Mouse (Mus musculus): Measurements from ENCODE around the gene Elovl2. TPM values are rescaled to one million over a fixed set of nuclear protein-coding genes. Genes with fewer than 3 reads are reported as not detected.
A peak's percentile ranks its signal among the peaks of the same experiment; 100 is the strongest.
"Not testable (repeated sequence)": the region's sequence is repeated elsewhere in the genome, so short reads cannot be mapped to it uniquely, and the experiment has no call there.

Elovl2 gene
- polyA plus RNA-seq, 1 experiment from 2014 or later = 46.0 TPM

DNA sequence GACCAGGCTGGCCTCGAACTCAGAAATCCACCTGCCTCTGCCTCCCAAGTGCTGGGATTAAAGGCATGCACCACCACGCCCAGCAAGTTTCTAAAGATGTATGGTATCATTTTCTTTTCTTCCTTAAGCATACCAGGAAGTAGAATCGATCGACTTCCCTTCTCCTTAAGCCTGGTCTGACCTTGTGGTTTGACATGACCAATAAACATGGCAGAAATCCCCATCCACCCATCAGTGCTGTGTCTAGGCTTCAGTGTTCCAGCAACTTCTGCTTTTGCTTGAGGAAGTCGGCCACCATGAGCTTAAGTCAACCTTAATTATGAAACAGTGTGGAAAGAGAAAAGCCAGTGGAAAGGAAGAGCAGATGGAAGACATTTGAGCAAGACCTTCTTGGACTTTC is 10.1 kb upstream of the Elovl2 start:
- Histone ChIP-seq H3K27ac (no peak overlapping the region), H3K9me3 (no peaks in the 10 kb centered on the region), H3K36me3 (replicated peaks) (no peaks in the 10 kb centered on the region), H3K4me3 (no peak overlapping the region), H3K4me1 (no peaks in the 10 kb centered on the region), H3K27me3 (ENCODE audit: poor library complexity, severe bottlenecking) (no peaks in the 10 kb centered on the region)
- 84% methylated on average over 5 of the region's 5 CpGs for WGBS
- no peak for DNase-seq (ENCODE audit: extremely low spot score, low spot score)

DNA sequence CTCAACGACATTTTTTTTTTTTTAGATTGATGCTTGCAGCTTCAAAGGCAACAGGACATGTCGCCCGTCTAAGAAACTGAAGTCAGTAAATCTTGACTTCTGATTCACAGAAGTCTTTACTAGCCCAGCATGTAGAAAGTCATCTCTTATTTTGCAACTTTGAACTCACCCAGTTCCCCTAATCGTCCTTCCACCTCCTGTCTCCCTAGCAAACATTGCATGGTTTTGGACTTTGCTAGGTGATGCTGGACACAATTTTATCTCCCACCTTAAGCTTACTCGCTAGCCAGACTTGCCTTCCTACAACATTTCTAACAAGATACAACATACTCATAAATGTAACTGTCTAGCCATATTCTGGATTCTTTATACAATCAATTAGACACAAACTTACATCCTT is 7.9 kb upstream of the Elovl2 start:
- H3K27me3 ChIP-seq (ENCODE audit: poor library complexity, severe bottlenecking) = no peaks in the 10 kb centered on the region
- no peak overlapping the region for H3K4me3 ChIP-seq
- no peaks in the 10 kb centered on the region for H3K4me1 ChIP-seq
- 85% methylated on average over 5 of the region's 5 CpGs for WGBS
- DNase-seq (ENCODE audit: extremely low spot score, low spot score) = no peak
- peaks cover 8% of the 10 kb centered on the region; the same call in 1 of the 2 replicates for H3K9me3 ChIP-seq
- no peaks in the 10 kb centered on the region for H3K36me3 ChIP-seq (replicated peaks)
- H3K27ac ChIP-seq = no peak overlapping the region

DNA sequence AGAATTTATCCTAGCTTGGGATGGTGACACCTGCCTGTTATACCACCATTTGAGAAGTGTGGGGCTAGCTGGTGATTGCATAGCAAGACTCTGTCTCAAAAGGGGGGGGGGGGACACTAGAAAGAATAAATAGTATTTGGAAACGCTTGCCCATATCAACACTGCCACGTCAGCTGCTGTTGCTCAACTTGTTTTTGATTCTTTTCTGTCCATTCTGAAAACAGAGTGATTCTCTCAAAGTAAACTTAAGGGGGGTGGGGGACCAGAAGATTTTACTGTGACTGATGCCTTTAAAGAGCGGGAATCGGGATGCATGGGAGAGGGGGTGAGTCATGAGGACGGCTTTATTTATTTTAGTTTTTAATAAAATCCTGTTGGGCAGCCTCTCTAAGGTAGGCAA is 6.3 kb upstream of the Elovl2 start:
- Histone ChIP-seq H3K36me3 (replicated peaks) (no peaks in the 10 kb centered on the region), H3K4me3 (no peak overlapping the region), H3K9me3 (peaks cover 23% of the 10 kb centered on the region; the same call in 1 of the 2 replicates), H3K27me3 (ENCODE audit: poor library complexity, severe bottlenecking) (no peaks in the 10 kb centered on the region), H3K27ac (no peak overlapping the region), H3K4me1 (no peaks in the 10 kb centered on the region)
- no peak for DNase-seq (ENCODE audit: extremely low spot score, low spot score)
- WGBS = 90% methylated on average over 5 of the region's 5 CpGs

DNA sequence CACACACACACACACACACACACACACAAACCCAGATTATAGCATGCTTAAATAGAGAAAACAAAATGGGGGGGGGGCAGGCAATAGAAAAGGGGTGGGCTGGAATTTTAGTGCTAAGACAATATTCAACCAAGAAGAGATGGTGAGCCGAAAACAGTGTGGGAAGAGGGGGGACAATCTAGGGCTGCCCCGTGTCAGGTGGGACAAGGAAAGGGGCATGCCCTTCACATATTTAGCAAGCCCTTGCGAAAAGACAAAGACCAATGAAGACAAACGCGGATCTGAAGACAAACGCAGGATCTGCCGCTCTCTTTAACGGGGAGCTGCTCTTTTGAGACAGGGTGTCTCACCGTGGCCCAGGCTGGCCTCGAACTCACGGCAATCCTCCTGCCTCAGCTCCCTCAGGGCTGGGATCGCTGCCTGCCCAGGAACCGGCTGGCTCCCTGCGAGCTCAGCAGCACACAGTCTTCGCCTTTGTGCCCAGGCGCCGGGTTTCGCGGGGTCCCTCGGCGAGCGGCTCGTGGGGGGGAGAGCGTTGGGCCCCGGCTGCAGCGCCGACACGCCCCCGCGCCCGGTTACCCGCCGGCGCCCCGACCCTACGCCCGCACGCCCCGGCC is 410 bp downstream of the Elovl2 start:
- Histone ChIP-seq H3K4me1 (peaks cover 27% of the 10 kb centered on the region), H3K27me3 (ENCODE audit: poor library complexity, severe bottlenecking) (no peaks in the 10 kb centered on the region), H3K9me3 (peaks cover 34% of the 10 kb centered on the region), H3K4me3 (peak overlapping the region; percentile 78), H3K27ac (peak overlapping the region; percentile 94), H3K36me3 (replicated peaks) (no peaks in the 10 kb centered on the region)
- peak; percentile 64 for DNase-seq (ENCODE audit: extremely low spot score, low spot score)
- WGBS = 3% methylated on average over 34 of the region's 39 CpGs

DNA sequence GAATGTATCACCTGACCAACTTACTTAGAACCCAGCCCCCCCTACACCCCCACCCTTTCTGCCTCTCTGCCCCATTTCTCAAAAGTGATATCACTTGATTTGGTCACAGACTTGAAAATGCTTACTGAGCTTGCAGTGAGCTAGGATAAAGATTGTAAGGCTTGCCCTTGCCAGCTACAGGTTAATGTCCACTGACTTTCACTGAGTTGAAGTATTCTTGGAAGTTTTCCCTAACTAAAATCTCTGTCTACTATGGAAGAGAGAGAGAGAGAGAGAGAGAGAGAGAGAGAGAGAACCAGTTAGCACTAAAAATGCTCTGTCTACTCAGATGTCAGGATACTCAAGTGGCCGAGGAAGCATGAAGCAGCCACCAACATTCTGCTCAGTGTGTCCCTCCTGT is 1.1 kb downstream of the Elovl2 start:
- DNase-seq (ENCODE audit: extremely low spot score, low spot score) = no peak
- Histone ChIP-seq H3K4me1 (peaks cover 27% of the 10 kb centered on the region), H3K4me3 (peak overlapping the region; percentile 78)

DNA sequence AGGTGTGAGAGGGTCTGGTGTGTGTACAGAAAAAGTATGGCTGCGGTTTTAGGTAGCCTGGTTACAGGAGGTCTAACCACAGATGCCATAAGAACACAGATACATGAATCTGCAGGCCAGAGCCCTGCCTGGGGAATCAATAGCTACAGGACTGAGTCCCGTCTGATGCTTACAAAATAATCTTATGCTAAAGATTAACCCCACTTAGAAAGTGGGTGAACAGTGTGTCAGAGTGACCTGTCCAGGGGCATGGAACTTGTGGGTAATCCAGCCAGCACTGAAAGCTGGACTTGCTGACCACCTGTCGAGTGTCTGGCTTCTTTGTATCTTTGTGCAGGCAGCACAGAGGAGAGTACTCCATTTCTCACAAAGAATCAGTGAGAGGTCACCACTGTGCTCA is 4.0 kb downstream of the Elovl2 start:
- H3K27ac ChIP-seq = no peak overlapping the region
- no peak overlapping the region for H3K4me3 ChIP-seq
- WGBS = 72% methylated on average over 3 of the region's 3 CpGs
- DNase-seq (ENCODE audit: extremely low spot score, low spot score) = no peak
- H3K27me3 ChIP-seq (ENCODE audit: poor library complexity, severe bottlenecking) = no peaks in the 10 kb centered on the region
- H3K9me3 ChIP-seq = peaks cover 8% of the 10 kb centered on the region
- H3K4me1 ChIP-seq = peaks cover 31% of the 10 kb centered on the region
- H3K36me3 ChIP-seq (replicated peaks) = no peaks in the 10 kb centered on the region

More for the DNA sequence above, 1.1 kb downstream of the Elovl2 start:
- H3K27me3 ChIP-seq (ENCODE audit: poor library complexity, severe bottlenecking) = no peaks in the 10 kb centered on the region
- no peaks in the 10 kb centered on the region for H3K36me3 ChIP-seq (replicated peaks)
- H3K27ac ChIP-seq = 0 out of 2 replicates have a peak overlapping the region, but pooled peaks have one; percentile 94
- 60% methylated on average over 1 of the region's 1 CpGs for WGBS
- H3K9me3 ChIP-seq = peaks cover 34% of the 10 kb centered on the region

DNA sequence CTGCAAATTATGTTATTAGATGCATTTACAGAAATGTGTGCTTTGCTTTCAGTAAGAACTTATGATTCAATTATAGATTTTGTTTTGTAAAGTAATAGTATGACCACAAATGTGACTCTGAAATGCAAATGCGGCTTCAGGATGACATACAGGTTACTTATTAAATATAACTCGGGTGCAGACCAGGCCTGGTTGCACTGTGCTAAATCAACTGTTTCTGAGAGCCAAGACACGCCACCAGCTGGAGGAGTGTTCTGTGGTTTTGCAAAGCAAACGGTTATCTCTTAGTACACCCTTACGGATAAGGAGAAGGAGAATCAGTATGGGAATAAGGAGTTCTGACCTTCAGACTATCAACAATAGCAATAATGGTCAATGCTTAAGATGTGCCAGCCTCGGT is 4.5 kb downstream of the Elovl2 start:
- WGBS = 91% methylated on average over 6 of the region's 6 CpGs

DNA sequence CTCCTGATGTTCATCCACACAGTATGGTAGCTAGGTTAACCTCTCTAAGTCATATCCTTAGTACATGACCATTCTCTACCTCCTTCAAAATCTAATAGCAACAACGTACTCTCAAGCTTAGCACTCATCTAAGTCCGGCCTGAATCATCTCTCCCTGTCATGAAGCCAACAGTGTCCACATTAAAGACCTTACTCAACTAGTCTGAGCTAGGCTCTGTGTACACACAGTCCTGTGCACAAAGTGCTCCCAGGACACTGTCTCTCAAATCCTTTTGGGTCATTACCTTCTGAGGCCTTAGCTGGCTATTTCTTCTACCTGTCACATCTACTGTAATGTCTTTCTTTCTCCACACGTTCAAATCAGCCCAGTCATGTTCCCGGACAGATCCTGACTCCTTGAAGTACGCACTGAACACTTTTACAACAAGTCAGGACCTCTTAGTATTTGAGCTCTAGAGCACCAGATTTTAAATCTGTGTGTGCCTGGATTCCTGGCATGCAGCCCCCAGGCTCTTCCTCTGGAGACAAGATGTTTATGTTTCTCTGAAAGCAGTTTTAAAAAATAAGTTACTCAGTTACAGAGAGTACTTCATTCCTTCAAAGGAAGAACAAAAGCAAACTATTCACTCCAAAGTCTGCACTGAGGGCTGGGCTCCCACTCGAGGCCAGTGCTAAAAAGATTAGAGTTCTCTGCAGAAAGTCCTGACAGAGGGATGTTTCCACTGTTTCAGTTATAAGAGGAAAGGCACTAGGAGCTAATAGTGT is 7.5 kb downstream of the Elovl2 start:
- Histone ChIP-seq H3K27me3 (ENCODE audit: poor library complexity, severe bottlenecking) (no peaks in the 10 kb centered on the region), H3K36me3 (replicated peaks) (0 out of 2 replicates have a peak, but pooled peaks cover 2% of the 10 kb centered on the region), H3K4me1 (peaks cover 9% of the 10 kb centered on the region; the same call in 1 of the 2 replicates), H3K4me3 (no peak overlapping the region), H3K27ac (no peak overlapping the region), H3K9me3 (no peaks in the 10 kb centered on the region)
- DNase-seq (ENCODE audit: extremely low spot score, low spot score) = no peak
- WGBS = 81% methylated on average over 6 of the region's 6 CpGs

More for the DNA sequence above, 4.5 kb downstream of the Elovl2 start:
- Histone ChIP-seq H3K4me1 (peaks cover 31% of the 10 kb centered on the region), H3K9me3 (peaks cover 2% of the 10 kb centered on the region), H3K27me3 (ENCODE audit: poor library complexity, severe bottlenecking) (no peaks in the 10 kb centered on the region), H3K36me3 (replicated peaks) (no peaks in the 10 kb centered on the region), H3K27ac (no peak overlapping the region), H3K4me3 (no peak overlapping the region)
- no peak for DNase-seq (ENCODE audit: extremely low spot score, low spot score)

DNA sequence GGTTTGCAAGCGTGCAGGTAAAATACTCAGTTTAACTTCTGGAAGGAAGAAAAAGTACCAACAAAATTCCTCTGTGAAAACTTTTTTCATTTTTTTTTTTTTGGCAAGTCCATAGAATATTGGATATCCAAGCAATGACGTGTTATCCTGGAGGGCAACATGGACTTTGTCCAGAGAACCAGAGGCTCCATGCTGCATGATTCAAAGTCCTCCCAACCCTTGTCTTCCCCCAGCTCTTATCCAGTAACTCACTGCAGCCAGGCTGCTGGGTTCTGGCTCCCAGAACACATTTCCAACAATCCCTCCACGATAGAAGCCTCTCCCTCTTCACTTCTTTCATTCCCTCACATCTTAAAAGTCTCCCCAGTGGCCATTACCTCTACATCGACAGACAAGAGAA is 8.9 kb downstream of the Elovl2 start:
- no peak overlapping the region for H3K4me3 ChIP-seq
- no peaks in the 10 kb centered on the region for H3K27me3 ChIP-seq (ENCODE audit: poor library complexity, severe bottlenecking)
- 84% methylated on average over 4 of the region's 4 CpGs for WGBS
- H3K36me3 ChIP-seq (replicated peaks) = 0 out of 2 replicates have a peak, but pooled peaks cover 2% of the 10 kb centered on the region
- DNase-seq (ENCODE audit: extremely low spot score, low spot score) = no peak
- H3K9me3 ChIP-seq = no peaks in the 10 kb centered on the region
- peaks cover 4% of the 10 kb centered on the region; the same call in 1 of the 2 replicates for H3K4me1 ChIP-seq
- H3K27ac ChIP-seq = no peak overlapping the region

DNA sequence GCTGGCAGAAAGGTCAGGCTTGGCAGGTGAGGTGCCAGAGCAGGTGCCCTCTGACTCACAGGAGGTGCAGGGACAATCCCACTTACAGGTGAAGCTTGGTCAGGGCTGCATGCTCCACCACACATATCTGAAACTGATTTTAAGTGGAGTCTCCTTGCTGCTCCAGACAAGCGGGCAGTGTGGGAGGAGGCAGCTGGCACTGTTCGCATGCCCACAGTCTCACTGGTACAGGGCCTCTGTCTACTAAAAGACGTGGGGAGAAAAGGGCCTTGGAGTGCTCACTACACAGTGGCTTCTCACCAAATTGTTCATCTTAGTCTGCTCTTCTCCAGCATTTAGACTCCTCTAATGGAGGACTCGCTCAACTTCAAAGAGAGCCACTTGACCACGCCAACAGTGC is 14.0 kb downstream of the Elovl2 start:
- no peak overlapping the region for H3K4me3 ChIP-seq
- 91% methylated on average over 5 of the region's 5 CpGs for WGBS
- H3K27me3 ChIP-seq (ENCODE audit: poor library complexity, severe bottlenecking) = no peaks in the 10 kb centered on the region
- no peak overlapping the region for H3K27ac ChIP-seq
- DNase-seq (ENCODE audit: extremely low spot score, low spot score) = no peak
- no peaks in the 10 kb centered on the region for H3K9me3 ChIP-seq
- H3K36me3 ChIP-seq (replicated peaks) = 0 out of 2 replicates have a peak, but pooled peaks cover 2% of the 10 kb centered on the region
- peaks cover 20% of the 10 kb centered on the region for H3K4me1 ChIP-seq

DNA sequence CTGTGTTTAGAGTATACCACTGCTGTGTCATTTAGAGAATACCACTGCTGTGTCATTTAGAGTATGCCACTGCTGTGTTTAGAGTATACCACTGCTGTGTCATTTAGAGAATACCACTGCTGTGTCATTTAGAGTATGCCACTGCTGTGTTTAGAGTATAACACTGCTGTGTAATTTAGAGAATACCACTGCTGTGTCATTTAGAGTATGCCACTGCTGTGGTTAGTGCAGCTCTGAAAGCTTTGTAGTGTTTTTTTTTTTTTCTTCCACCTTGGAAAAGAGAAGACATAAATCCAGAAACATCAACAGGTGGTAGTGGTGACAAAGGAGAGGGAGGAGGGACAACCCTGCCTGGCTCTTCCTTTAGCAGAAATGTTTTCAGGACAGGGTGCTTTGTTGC is 14.6 kb downstream of the Elovl2 start:
- H3K4me1 ChIP-seq = peaks cover 22% of the 10 kb centered on the region
- H3K9me3 ChIP-seq; H3K27me3 ChIP-seq (ENCODE audit: poor library complexity, severe bottlenecking); H3K4me3 ChIP-seq; H3K27ac ChIP-seq; H3K36me3 ChIP-seq (replicated peaks); DNase-seq (ENCODE audit: extremely low spot score, low spot score): not testable (repeated sequence)

DNA sequence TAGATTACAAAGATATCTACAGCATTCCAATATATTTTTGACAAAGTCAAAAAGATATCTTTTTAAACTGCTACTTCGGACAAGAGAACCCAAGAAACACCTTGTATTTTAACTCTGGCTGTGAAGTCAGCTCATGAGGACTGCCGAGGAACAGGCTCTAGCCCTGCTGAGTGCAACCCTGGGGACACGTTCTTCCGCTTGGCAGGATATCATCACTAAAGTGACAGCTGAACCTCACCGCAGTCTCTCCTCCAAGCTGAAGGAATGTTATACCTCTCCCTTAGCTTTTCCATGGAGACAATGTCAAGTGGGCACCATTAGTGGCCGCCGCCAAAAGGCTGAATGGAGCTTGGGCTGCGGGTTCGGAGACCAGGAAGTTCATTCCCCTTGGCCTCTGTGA is 16.5 kb downstream of the Elovl2 start:
- Histone ChIP-seq H3K27me3 (ENCODE audit: poor library complexity, severe bottlenecking) (no peaks in the 10 kb centered on the region), H3K4me1 (peaks cover 22% of the 10 kb centered on the region), H3K4me3 (no peak overlapping the region), H3K9me3 (no peaks in the 10 kb centered on the region), H3K27ac (no peak overlapping the region), H3K36me3 (replicated peaks) (no peaks in the 10 kb centered on the region)
- DNase-seq (ENCODE audit: extremely low spot score, low spot score) = no peak
- 83% methylated on average over 9 of the region's 9 CpGs for WGBS

DNA sequence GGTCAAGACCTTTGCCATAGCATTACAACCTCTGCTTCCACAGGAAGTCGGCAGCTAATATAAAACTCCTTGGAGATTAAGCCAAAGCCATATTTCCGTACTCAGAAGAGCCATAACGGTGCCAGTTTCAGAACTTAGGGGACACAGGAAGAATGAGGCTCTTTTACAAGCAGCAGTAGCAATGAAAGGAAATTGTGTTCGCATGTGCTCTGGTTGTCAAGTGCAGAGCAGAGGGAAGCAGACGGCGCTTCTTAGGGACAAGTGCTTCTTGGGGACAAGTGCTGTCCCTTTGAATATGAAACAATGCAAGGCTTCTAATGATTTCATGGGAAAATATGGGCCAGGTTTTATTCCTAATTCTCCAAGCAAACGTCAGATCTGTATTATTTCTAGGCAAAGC is 16.9 kb downstream of the Elovl2 start:
- 76% methylated on average over 7 of the region's 7 CpGs for WGBS
- Histone ChIP-seq H3K4me1 (peaks cover 22% of the 10 kb centered on the region), H3K27ac (no peak overlapping the region), H3K9me3 (no peaks in the 10 kb centered on the region), H3K4me3 (no peak overlapping the region), H3K36me3 (replicated peaks) (no peaks in the 10 kb centered on the region), H3K27me3 (ENCODE audit: poor library complexity, severe bottlenecking) (no peaks in the 10 kb centered on the region)
- DNase-seq (ENCODE audit: extremely low spot score, low spot score) = no peak
